Mouse (Mus musculus) ES-Bruce4 (cell line): Measurements from ENCODE around the gene Gm10413. TPM values are rescaled to one million over a fixed set of nuclear protein-coding genes. Genes with fewer than 3 reads are reported as not detected.
"Not testable (repeated sequence)": the region's sequence is repeated elsewhere in the genome, so short reads cannot be mapped to it uniquely, and the experiment has no call there.

Experiments used
- H3K27ac ChIP-seq: 2 replicates; pipeline ENCODE4 v1.5.1; 2012; ENCODE audit warnings: low read length, inconsistent platforms; ENCODE audit not compliant: insufficient read depth
- H3K27me3 ChIP-seq: 2 replicates; pipeline ENCODE4 v1.6.1; 2012; ENCODE audit warnings: mild to moderate bottlenecking, low read length, inconsistent platforms; ENCODE audit not compliant: control insufficient read depth, poor library complexity, insufficient read depth, severe bottlenecking
- H3K36me3 ChIP-seq: 2 replicates; pipeline ENCODE4 v1.6.1; 2012; ENCODE audit warnings: inconsistent platforms, mild to moderate bottlenecking, low read length, moderate library complexity; ENCODE audit not compliant: control insufficient read depth, poor library complexity, insufficient read depth, severe bottlenecking
- H3K4me1 ChIP-seq: one replicate; pipeline ENCODE4 v1.8.1; 2011; ENCODE audit warnings: low read length; ENCODE audit not compliant: control insufficient read depth, insufficient read depth
- H3K4me3 ChIP-seq: 2 replicates; pipeline ENCODE4 v1.5.1; 2011; ENCODE audit warnings: low read depth, mild to moderate bottlenecking, low read length
- H3K9ac ChIP-seq: 2 replicates; pipeline ENCODE4 v1.6.1; 2012; ENCODE audit warnings: low read depth, mild to moderate bottlenecking, inconsistent platforms; ENCODE audit not compliant: poor library complexity, severe bottlenecking
- H3K9me3 ChIP-seq: replicated peaks from 2 replicates; pipeline ENCODE4 v1.6.1; 2012; ENCODE audit warnings: mild to moderate bottlenecking, low read length, inconsistent platforms; ENCODE audit not compliant: control insufficient read depth, poor library complexity, insufficient read depth, severe bottlenecking
- polyA plus RNA-seq: library from polyadenylated mRNA; stranded (reverse); fragments of >200 nt; gene quantifications from 2 replicates; pipeline ENCODE4 v1.2.4, GENCODE M21; 2011; ENCODE audit warnings: low read depth; ENCODE audit not compliant: missing spikeins, insufficient read depth, insufficient read length

The Gm10413 gene
- not detected in 2 replicates for polyA plus RNA-seq

- not testable (repeated sequence) for H3K27me3 ChIP-seq, H3K9me3 ChIP-seq, H3K9ac ChIP-seq, H3K4me3 ChIP-seq, H3K36me3 ChIP-seq, H3K27ac ChIP-seq, H3K4me1 ChIP-seq
Measured at GRCm38 (mm10) chr14:3394793-3395192, at the start of gene Gm10413. Gene Gm10413, plus strand, starts transcription at chr14:3395093.

GRCm38 (mm10) chr14:3412314-3412713 is 17.4 kb downstream of the Gm10413 start, which contains the start of gene Gm10409:
Gene Gm10409, plus strand, starts transcription at chr14:3412614.
- H3K27me3 ChIP-seq, H3K27ac ChIP-seq: not testable (repeated sequence)

GRCm38 (mm10) chr14:3427803-3428202 is 32.9 kb downstream of the Gm10413 start, which contains the start of gene Gm3005:
Gene Gm3005, plus strand, starts transcription at chr14:3428103.
- H3K9me3 ChIP-seq, H3K27ac ChIP-seq, H3K4me3 ChIP-seq, H3K27me3 ChIP-seq, H3K9ac ChIP-seq, H3K36me3 ChIP-seq, H3K4me1 ChIP-seq: not testable (repeated sequence)

More at GRCm38 (mm10) chr14:3412314-3412713, 17.4 kb downstream of the Gm10413 start, which contains the start of gene Gm10409:
- not testable (repeated sequence) for H3K36me3 ChIP-seq, H3K4me1 ChIP-seq, H3K9me3 ChIP-seq, H3K9ac ChIP-seq, H3K4me3 ChIP-seq

- H3K27ac ChIP-seq, H3K9me3 ChIP-seq: not testable (repeated sequence)
Measured at GRCm38 (mm10) chr14:3449079-3449478, 54.2 kb downstream of the Gm10413 start, which contains the start of gene Gm10408. Gene Gm10408, plus strand, starts transcription at chr14:3449379.

More at GRCm38 (mm10) chr14:3449079-3449478, 54.2 kb downstream of the Gm10413 start, which contains the start of gene Gm10408:
- H3K27me3 ChIP-seq, H3K9ac ChIP-seq, H3K4me1 ChIP-seq, H3K4me3 ChIP-seq, H3K36me3 ChIP-seq: not testable (repeated sequence)

Other genes starting within 250 kb of the Gm10413 start
- not detected in 2 replicates for gene Gm5795, start 206.8 kb upstream of the Gm10413 start, polyA plus RNA-seq
- 3.2 and 4.1 TPM in 2 replicates for gene D830030K20Rik, start 186.6 kb upstream of the Gm10413 start, polyA plus RNA-seq
- gene Gm2956, start 62.5 kb upstream of the Gm10413 start, polyA plus RNA-seq, result not detected in 2 replicates
- not detected in 2 replicates for gene Gm10409, start 17.5 kb downstream of the Gm10413 start, polyA plus RNA-seq
- gene Gm3005, start 33.0 kb downstream of the Gm10413 start, polyA plus RNA-seq, result 0.54 and 0.78 TPM in 2 replicates
- not detected in 2 replicates for gene Gm10408, start 54.3 kb downstream of the Gm10413 start, polyA plus RNA-seq
- not detected in 2 replicates for gene Gm3012, start 239.4 kb downstream of the Gm10413 start, polyA plus RNA-seq